In the genomic region with DNA sequence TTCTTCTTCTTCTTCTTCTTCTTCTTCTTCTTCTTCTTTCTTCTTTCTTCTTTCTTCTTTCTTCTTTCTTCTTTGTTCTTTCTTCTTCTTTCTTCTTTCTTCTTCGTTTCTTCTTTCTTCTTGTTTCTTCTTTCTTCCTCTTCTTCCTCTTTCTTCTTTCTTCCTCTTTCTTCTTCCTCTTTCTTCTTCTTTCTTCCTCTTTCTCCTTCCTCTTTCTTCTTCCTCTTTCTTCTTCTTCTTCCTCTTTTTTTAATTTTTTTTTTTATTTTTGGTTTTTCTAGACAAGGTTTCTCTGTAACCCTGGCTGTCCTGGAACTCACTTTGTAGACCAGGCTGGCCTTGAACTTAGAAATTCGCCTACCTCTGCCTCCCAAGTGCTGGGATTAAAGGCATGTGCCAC, we compare ENCODE assay signal across 5 mouse cellular contexts. TPM values are rescaled to one million over a fixed set of nuclear protein-coding genes. Genes with fewer than 3 reads are reported as not detected.
DNase-seq lines count a peak whose midpoint lies in the region; ATAC-seq and TF ChIP-seq lines count a peak whose summit lies in the region.
"Not testable (repeated sequence)": the region's sequence is repeated elsewhere in the genome, so short reads cannot be mapped to it uniquely, and the experiment has no call there.

No protein-coding gene starts in this region.

- not testable (repeated sequence) for TF ChIP-seq POLR2A in MEL (IDR thresholded peaks at IDR 0.05; ENCODE audit: control insufficient read depth in 1 of 2, insufficient read depth in 1 of 2, low read depth in 1 of 2, low read length in 2 of 2, poor library complexity in 1 of 2); bone marrow macrophage, adult 2 months (IDR thresholded peaks at IDR 0.05; ENCODE audit: borderline replicate concordance, low read depth, low read length)

- H3K36me3 ChIP-seq in MEL (ENCODE audit: control insufficient read depth in 1 of 2, insufficient read depth in 2 of 2, low read length in 2 of 2): peaks cover 0 to 28% of the 10 kb centered on the region in 2 experiments; a peak in 3 of 4 replicates
- H3K36me3 ChIP-seq in liver, embryonic 13.5 days: peaks cover 10% of the 10 kb centered on the region; the same call in 1 of the 2 replicates

- TF ChIP-seq CTCF in MEL (IDR thresholded peaks at IDR 0.05 in 2 of 3, conservative IDR thresholded peaks at IDR 0.05 in 1 of 3; ENCODE audit: control insufficient read depth in 1 of 3, insufficient read depth in 1 of 3, low read depth in 2 of 3, low read length in 3 of 3, poor library complexity in 1 of 3, severe bottlenecking in 1 of 3); bone marrow macrophage, adult 2 months (IDR thresholded peaks at IDR 0.05; ENCODE audit: low read depth, low read length): not testable (repeated sequence)

- H3K4me3 ChIP-seq in MEL (ENCODE audit: control insufficient read depth in 1 of 2, insufficient read depth in 1 of 2, low read depth in 2 of 2, low read length in 2 of 2): peak overlapping the region in 1 of 2 experiments; percentile 42; a peak in 1 of 4 replicates
- H3K4me3 ChIP-seq in bone marrow macrophage, adult 2 months (ENCODE audit: insufficient read depth, low read length); liver, embryonic 13.5 days (replicated peaks): not testable (repeated sequence)

- peak overlapping the region; percentile 92 for H3K27ac ChIP-seq in MEL (ENCODE audit: control insufficient read depth, low read depth, low read length)
- H3K27ac ChIP-seq in bone marrow macrophage, adult 2 months (ENCODE audit: insufficient read depth, low read depth, low read length): peak overlapping the region; percentile 85
- 0 out of 2 replicates have a peak overlapping the region, but pooled peaks have one; percentile 23 for H3K27ac ChIP-seq in liver, embryonic 13.5 days

- peak; percentile 74 to 94 for TF ChIP-seq EP300 in MEL (IDR thresholded peaks at IDR 0.05; ENCODE audit: low read depth in 1 of 2, low read length in 2 of 2)

- DNase-seq in B cell, adult 2 months: peak; percentile 38 to 41
- not testable (repeated sequence) for DNase-seq in MEL (ENCODE audit: low read depth, low spot score); liver, embryonic 13.5 days

- ATAC-seq in liver, embryonic 13.5 days (ENCODE audit: low read depth): not testable (repeated sequence)
- peak; percentile 80 for ATAC-seq in megakaryocyte, adult 5-6 weeks (ENCODE audit: poor library complexity, severe bottlenecking)

- TF ChIP-seq RAD21 in MEL (IDR thresholded peaks at IDR 0.05; ENCODE audit: low read depth, low read length): not testable (repeated sequence)

- not testable (repeated sequence) for H3K79me2 ChIP-seq in MEL (ENCODE audit: control insufficient read depth, insufficient read depth, low read length, poor library complexity)

- not testable (repeated sequence) for H3K9me3 ChIP-seq in MEL (replicated peaks; ENCODE audit: insufficient read depth, low read length); liver, embryonic 13.5 days (replicated peaks)

- peaks cover 12 to 22% of the 10 kb centered on the region in 2 experiments for H3K4me1 ChIP-seq in MEL (ENCODE audit: control insufficient read depth in 1 of 2, insufficient read depth in 2 of 2, low read length in 2 of 2)
- H3K4me1 ChIP-seq in bone marrow macrophage, adult 2 months (ENCODE audit: control insufficient read depth, insufficient read depth, low read length); liver, embryonic 13.5 days (replicated peaks): not testable (repeated sequence)

- WGBS in liver, embryonic 13.5 days (ENCODE audit: insufficient replicate concordance): 50% methylated on average over 2 of the region's 2 CpGs

- not testable (repeated sequence) for H3K27me3 ChIP-seq in MEL (ENCODE audit: control insufficient read depth in 1 of 2, insufficient read depth in 2 of 2, low read length in 2 of 2); liver, embryonic 13.5 days

- H3K4me2 ChIP-seq in liver, embryonic 13.5 days: not testable (repeated sequence)

- peak overlapping the region; percentile 17; the same call in 1 of the 2 replicates for H3K9ac ChIP-seq in MEL (ENCODE audit: control insufficient read depth, low read depth, low read length, poor library complexity, severe bottlenecking)
- H3K9ac ChIP-seq in liver, embryonic 13.5 days: not testable (repeated sequence)

TF ChIP-seq in MEL, 35 proteins besides CTCF, POLR2A, EP300 and RAD21:
- TF ChIP-seq RCOR1 (IDR thresholded peaks at IDR 0.05; ENCODE audit: low read depth, low read length): 0 out of 2 replicates have a peak, but pooled peaks have one; percentile 34
- TF ChIP-seq JUND (IDR thresholded peaks at IDR 0.05; ENCODE audit: low read depth, low read length): 0 out of 2 replicates have a peak, but pooled peaks have one; percentile 32
- TF ChIP-seq ZNF384 (IDR thresholded peaks at IDR 0.05; ENCODE audit: low read depth, low read length): peak; percentile 94

RNA-seq across cellular contexts. Expression of a gene that starts 39.6 kb away (rescaled TPM):
- 22.4 and 23.9 TPM in 2 replicates for total RNA-seq in MEL (2012; rRNA removed)
- polyA plus RNA-seq in MEL (2012; ENCODE audit: insufficient read depth in 1 of 2, insufficient read length in 2 of 2, low read depth in 1 of 2, low replicate concordance in 2 of 2, missing spikeins in 1 of 2): 100 to 1,000 TPM in 1 of 2 experiments, 10 to 100 TPM in 1; 25.9 to 231 TPM
- 26.4 and 29.6 TPM in 2 replicates for polyA plus RNA-seq in bone marrow macrophage, adult 2 months (2012; ENCODE audit: insufficient read depth, insufficient read length, missing spikeins)
- polyA plus RNA-seq in liver, embryonic 13.5 days (2015; fragmentation: Nextera tagmentation; extraction: Ambion mirVana): 10.6 and 12.5 TPM in 2 replicates
- total RNA-seq in megakaryocyte, adult 5-6 weeks (2015): 45.5 and 46.0 TPM in 2 replicates
- total RNA-seq in megakaryocyte, adult 5-6 weeks (2017): 52.5 and 62.5 TPM in 2 replicates

Comparison
In these comparisons a context has a peak if more than half of its experiments do, and no peak if none do; other contexts are left out.
1. H3K27ac ChIP-seq: peak in every context shown above with its lines; median percentile 92 in MEL; 85 in bone marrow macrophage, adult 2 months; 23 in liver, embryonic 13.5 days.